Mouse (Mus musculus) brain, embryonic 14.5 days (tissue): ENCODE results near the gene Lrrc45. TPM values are rescaled to one million over a fixed set of nuclear protein-coding genes. Genes with fewer than 3 reads are reported as not detected.
"Not testable (repeated sequence)": the region's sequence is repeated elsewhere in the genome, so short reads cannot be mapped to it uniquely, and the experiment has no call there.

ENCODE experiments used
- DNase-seq: peaks from one replicate; pipeline ENCODE4 v3.0.0-alpha.2; 2011; ENCODE audit warnings: low read depth
- CTCF ChIP-seq: fragments of 200-500 bp; IDR thresholded peaks from 2 replicates; pipeline ENCODE4 v1.5.1; 2012; ENCODE audit warnings: inconsistent platforms, mild to moderate bottlenecking, moderate library complexity, borderline replicate concordance; ENCODE audit not compliant: insufficient read depth, insufficient read length; ENCODE audit errors: extremely low read depth
- POLR2A ChIP-seq: fragments of 200-500 bp; IDR thresholded peaks from 2 replicates; pipeline ENCODE4 v1.6.1; 2012; ENCODE audit warnings: mild to moderate bottlenecking, inconsistent platforms, borderline replicate concordance; ENCODE audit not compliant: poor library complexity, insufficient read depth, insufficient read length, severe bottlenecking; ENCODE audit errors: extremely low read depth
- polyA plus RNA-seq: library from polyadenylated mRNA; depleted of rRNA; stranded (reverse); fragments of >200 nt; gene quantifications from 2 replicates; pipeline ENCODE4 v1.2.3, GENCODE M21; 2012; rRNA removed

The Lrrc45 gene
- 97.6 and 128 TPM in 2 replicates for polyA plus RNA-seq

DNA sequence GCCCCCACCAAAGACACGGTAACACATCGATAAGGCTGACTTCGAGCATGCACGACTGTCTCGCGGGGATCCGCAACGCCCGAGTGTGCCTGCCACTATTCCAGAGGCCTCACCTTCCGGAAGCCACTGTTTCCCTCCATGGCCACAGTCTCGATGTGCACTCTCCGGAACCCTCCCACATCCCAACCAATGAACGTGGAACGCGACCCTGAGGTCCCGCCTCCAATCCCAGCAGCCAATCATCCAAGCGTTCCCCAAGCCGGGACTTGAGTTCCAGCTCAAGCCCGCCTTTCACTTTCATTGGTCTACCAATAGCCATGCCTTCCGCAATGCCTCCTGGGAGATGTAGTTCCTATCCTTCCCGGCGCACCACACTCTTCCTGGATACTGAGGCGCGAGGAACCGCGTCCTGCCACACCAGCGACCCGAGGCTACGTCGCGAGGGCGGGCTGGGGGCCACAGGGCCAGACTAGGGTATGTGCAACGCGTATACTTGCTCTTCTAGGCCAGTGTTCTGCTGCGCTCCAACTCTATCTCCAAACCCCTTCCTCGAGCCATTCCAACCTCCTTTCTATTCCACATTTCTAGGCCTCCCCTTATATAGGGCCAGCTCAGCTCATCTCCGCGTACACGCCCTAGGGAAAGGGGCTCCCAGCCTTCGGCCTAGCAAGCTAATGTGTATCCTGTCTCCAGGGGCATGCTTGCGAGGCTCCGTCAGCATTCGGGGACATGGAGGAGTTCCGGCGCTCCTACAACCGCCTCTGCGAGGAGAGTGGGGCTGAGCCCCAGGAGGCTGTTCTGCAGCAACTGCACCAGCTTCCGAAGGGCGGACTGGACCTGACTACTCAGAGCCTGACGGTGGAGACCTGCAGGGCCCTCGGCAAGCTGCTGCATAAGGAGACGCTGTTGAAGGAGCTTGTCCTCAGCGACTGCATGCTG, at the start of gene Lrrc45, which contains the start of gene Cenpx:
Lrrc45 (plus strand) TSS at position 346 of the 939 bp plus-strand sequence.
Cenpx (minus strand) TSS at position 159 of the 939 bp plus-strand sequence.
- TF ChIP-seq POLR2A (peak; percentile 45; the same call in 1 of the 2 replicates), CTCF (no peak)
- peak; percentile 99 for DNase-seq

DNA sequence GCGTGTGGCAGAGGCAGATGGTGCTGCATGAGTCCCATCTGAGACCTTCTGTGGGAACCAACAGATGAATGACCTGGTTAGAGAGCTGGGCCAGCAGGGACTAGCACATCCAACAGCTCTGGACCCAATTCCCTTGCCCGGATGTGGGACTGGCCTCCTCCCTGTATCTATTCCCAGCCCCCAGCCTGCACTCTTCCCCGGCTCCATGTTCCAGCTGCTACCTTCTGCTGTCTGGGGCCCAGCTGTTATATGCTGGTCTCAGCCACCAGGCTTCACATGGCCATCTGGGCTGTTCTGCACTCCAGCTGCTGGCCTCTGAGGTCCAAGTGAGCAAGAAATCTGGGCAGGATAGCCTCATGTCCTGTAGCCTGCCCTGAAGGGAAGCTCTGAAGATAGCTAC, 48.3 kb upstream of the Lrrc45 start:
- no peak for DNase-seq
- no peak for TF ChIP-seq POLR2A
- TF ChIP-seq CTCF = no peak

GRCm38 (mm10) chr11:120666617-120667016, 47.1 kb upstream of the Lrrc45 start:
- no peak for DNase-seq
- TF ChIP-seq CTCF = no peak
- TF ChIP-seq POLR2A = no peak

GRCm38 (mm10) chr11:120672687-120673593, 40.8 kb upstream of the Lrrc45 start, which contains the start of gene Aspscr1:
Aspscr1 (plus strand) TSS chr11:120672973.
- DNase-seq = peak; percentile 97
- TF ChIP-seq CTCF (no peak), POLR2A (peak; percentile 44)

- DNase-seq = no peak
- TF ChIP-seq CTCF = no peak
- no peak for TF ChIP-seq POLR2A
Observed at GRCm38 (mm10) chr11:120673594-120674122, 40.1 kb upstream of the Lrrc45 start.

DNA sequence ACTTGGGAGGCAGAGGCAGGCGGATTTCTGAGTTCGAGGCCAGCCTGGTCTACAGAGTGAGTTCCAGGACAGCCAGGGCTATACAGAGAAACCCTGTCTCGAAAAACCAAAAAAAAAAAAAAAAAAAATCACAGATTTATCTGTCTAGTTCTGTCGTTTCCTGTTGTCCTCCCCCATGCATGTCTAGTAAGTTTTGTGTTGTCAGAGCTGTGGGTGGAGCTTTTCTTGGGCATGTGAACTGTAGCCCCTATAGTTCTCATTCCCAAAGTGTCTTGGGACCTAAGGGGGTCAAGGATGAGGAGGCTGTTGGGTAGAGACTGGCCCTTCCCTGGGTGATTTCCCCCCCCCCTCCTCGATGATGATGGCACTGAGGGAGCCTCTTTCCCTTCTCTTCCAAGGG, 37.9 kb upstream of the Lrrc45 start:
- DNase-seq = not testable (repeated sequence)

DNA sequence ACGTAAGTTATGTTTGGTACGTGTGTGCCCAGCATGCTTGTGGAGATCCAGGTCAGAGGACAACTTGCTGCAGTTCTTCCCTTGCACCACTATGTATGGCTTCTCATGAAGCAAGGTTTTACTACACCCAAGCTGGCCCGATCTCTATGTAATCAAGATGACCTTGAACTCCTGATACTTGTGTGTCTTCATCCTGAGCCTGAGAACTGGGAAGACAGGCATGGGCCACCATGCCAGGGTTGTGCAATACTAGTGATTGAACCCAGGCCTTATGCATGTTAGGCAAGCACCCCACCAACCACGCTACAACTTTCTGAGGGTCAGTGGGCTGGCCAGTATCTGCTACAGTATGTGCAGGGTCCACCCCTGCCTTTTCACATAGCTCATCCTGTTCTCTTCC, 36.8 kb upstream of the Lrrc45 start:
- TF ChIP-seq POLR2A (no peak), CTCF (no peak)

DNA sequence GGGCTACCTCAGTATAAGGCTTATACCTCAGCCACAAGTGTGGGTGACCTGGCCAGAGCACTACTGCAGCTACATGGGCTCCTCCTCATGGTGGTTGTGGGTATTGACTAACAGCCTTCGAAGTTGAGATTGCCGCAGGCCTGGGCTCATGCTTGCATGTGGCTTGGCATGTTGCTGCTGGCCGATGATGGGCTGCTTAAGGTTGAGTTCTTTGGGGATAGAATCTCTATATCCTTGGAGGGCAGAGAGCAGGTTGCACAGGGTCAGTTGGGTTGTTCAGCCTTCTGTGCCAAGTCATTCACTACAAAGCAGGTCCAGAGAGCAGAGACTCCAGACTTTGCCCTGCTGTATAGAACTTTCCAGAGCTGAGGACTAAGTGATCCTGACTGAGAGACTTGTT, 33.8 kb upstream of the Lrrc45 start:
- TF ChIP-seq CTCF = peak; percentile 29; the same call in 1 of the 2 replicates
- TF ChIP-seq POLR2A = no peak
- no peak for DNase-seq

More for the DNA sequence above, 36.8 kb upstream of the Lrrc45 start:
- DNase-seq = no peak

DNA sequence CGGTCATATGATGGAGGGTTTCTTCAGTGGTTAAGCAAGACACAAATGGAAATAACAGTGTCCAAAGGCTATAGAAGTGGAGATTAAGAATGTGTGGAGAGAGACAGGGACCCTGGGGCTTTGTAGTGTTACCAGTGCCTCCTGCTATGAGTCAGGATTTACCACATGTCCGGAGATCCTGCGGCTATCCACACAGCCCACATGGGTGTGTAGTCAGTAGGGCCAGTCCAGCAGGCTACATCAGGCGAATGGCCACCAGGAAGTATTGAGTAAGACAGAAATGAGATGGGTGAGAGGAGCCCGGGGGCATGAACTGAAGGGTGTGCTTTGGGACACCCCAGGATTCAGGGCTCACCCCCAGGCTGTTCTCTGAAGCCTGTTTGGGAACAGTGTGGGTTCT, 31.0 kb upstream of the Lrrc45 start:
- TF ChIP-seq POLR2A (no peak), CTCF (no peak)
- DNase-seq = no peak

DNA sequence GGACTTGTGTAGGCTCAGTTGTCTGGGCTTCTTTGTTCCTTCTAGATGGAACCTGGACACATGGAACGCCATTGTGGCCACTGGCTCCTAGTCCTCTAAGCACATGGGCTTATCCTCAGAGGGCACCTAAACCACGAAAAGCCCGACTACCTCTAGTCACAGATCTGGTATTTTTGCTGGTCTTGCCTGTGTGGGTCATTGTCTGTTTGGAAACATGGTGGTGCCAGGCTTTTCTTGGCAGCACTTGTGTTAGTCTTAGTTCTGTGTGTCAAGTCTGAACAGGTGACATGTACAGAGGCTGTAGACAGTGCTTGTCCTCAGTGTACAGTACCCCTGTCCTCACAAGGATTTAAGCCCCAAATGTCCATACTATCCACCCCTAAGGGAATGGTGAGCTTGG, 30.2 kb upstream of the Lrrc45 start:
- no peak for DNase-seq
- TF ChIP-seq POLR2A (no peak), CTCF (no peak)

GRCm38 (mm10) chr11:120684086-120684485, 29.6 kb upstream of the Lrrc45 start:
- TF ChIP-seq POLR2A (no peak), CTCF (no peak)
- DNase-seq = no peak

DNA sequence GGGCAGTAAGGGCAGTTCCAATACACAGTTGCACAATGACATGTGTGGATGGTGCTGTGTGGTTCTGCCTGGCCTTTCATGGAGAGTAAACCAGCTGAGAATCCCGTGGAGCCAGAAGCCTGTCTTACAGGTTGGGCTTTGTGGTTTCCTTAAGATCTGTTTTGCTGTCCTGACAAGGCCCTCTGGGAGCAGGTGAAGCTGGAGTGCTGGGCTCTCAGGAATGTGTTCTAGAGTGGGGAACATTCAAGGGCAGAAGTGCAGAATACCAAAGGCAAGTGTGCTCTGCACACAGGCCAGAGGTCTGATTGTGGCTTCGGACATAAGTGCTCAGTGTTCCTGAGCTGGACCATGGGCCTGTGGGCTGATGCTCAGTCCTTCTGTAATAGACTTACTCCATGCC, 29.1 kb upstream of the Lrrc45 start:
- TF ChIP-seq POLR2A (no peak), CTCF (no peak)
- no peak for DNase-seq
